Mouse (Mus musculus): ENCODE results near the gene Clip3.
A peak's percentile ranks its signal among the peaks of the same experiment; 100 is the strongest.

Clip3 gene

GRCm38 (mm10) chr7:30295103-30295502 is 3.6 kb downstream of the Clip3 start:
- DNase-seq (ENCODE audit: low spot score): peak; percentile 78

GRCm38 (mm10) chr7:30296816-30297215 is 5.3 kb downstream of the Clip3 start:
- DNase-seq (ENCODE audit: low spot score): no peak

GRCm38 (mm10) chr7:30297266-30297665 is 5.7 kb downstream of the Clip3 start:
- no peak for DNase-seq (ENCODE audit: low spot score)

- DNase-seq (ENCODE audit: low spot score): no peak
Measured at GRCm38 (mm10) chr7:30300914-30301313, 9.4 kb downstream of the Clip3 start.

- no peak for DNase-seq (ENCODE audit: low spot score)
Measured at GRCm38 (mm10) chr7:30306083-30306779, 14.7 kb downstream of the Clip3 start.

- peak; percentile 89 for DNase-seq (ENCODE audit: low spot score)
Measured at GRCm38 (mm10) chr7:30308076-30309005, 16.8 kb downstream of the Clip3 start, which contains the start of gene Alkbh6. Alkbh6 (plus strand) TSS chr7:30308717.

- DNase-seq (ENCODE audit: low spot score): no peak
Measured at GRCm38 (mm10) chr7:30309395-30310129, 18.0 kb downstream of the Clip3 start.

GRCm38 (mm10) chr7:30310136-30310535 is 18.6 kb downstream of the Clip3 start:
- DNase-seq (ENCODE audit: low spot score): no peak

GRCm38 (mm10) chr7:30313666-30314320 is 22.3 kb downstream of the Clip3 start:
- DNase-seq (ENCODE audit: low spot score): no peak

GRCm38 (mm10) chr7:30314721-30315155 is 23.2 kb downstream of the Clip3 start, which contains the start of gene Syne4:
Syne4 (plus strand) TSS chr7:30314807.
- DNase-seq (ENCODE audit: low spot score): no peak

GRCm38 (mm10) chr7:30315559-30316529 is 24.3 kb downstream of the Clip3 start:
- DNase-seq (ENCODE audit: low spot score): no peak

GRCm38 (mm10) chr7:30318142-30318541 is 26.6 kb downstream of the Clip3 start:
- no peak for DNase-seq (ENCODE audit: low spot score)

GRCm38 (mm10) chr7:30320946-30321345 is 29.4 kb downstream of the Clip3 start:
- DNase-seq (ENCODE audit: low spot score): no peak

GRCm38 (mm10) chr7:30321539-30322284 is 30.2 kb downstream of the Clip3 start, which contains the start of gene E130208F15Rik:
E130208F15Rik (plus strand) TSS chr7:30321740.
- peak; percentile 71 for DNase-seq (ENCODE audit: low spot score)

GRCm38 (mm10) chr7:30322285-30322667 is 30.7 kb downstream of the Clip3 start:
- peak; percentile 98 for DNase-seq (ENCODE audit: low spot score)

GRCm38 (mm10) chr7:30322865-30323264 is 31.3 kb downstream of the Clip3 start:
- DNase-seq (ENCODE audit: low spot score): no peak

GRCm38 (mm10) chr7:30323795-30324194 is 32.3 kb downstream of the Clip3 start, which contains the start of gene Sdhaf1:
Sdhaf1 (minus strand) TSS chr7:30323895.
- DNase-seq (ENCODE audit: low spot score): no peak

- no peak for DNase-seq (ENCODE audit: low spot score)
Measured at GRCm38 (mm10) chr7:30324300-30324944, 32.9 kb downstream of the Clip3 start.

GRCm38 (mm10) chr7:30325364-30325763 is 33.8 kb downstream of the Clip3 start:
- peak; percentile 72 for DNase-seq (ENCODE audit: low spot score)
